Mouse (Mus musculus) erythroblast, embryonic 14.5 days (primary cell): ENCODE results near the gene Trim42. TPM values are rescaled to one million over a fixed set of nuclear protein-coding genes. Genes with fewer than 3 reads are reported as not detected.

ENCODE experiments used
- H3K27me3 ChIP-seq: 2 replicates; pipeline ENCODE4 v1.6.1; 2012; ENCODE audit warnings: inconsistent platforms; ENCODE audit not compliant: control insufficient read depth
- H3K36me3 ChIP-seq: 2 replicates; pipeline ENCODE4 v1.6.1; 2012; ENCODE audit warnings: mild to moderate bottlenecking, inconsistent platforms; ENCODE audit not compliant: control insufficient read depth
- H3K4me1 ChIP-seq: 2 replicates; pipeline ENCODE4 v1.6.1; 2012; ENCODE audit warnings: inconsistent platforms; ENCODE audit not compliant: control insufficient read depth
- H3K4me3 ChIP-seq: replicated peaks from 2 replicates; pipeline ENCODE3; 2012; ENCODE audit warnings: moderate library complexity, mild to moderate bottlenecking, inconsistent platforms
- H3K9me3 ChIP-seq: 2 replicates; pipeline ENCODE4 v1.6.1; 2012; ENCODE audit warnings: low read length, inconsistent platforms, mixed read lengths; ENCODE audit not compliant: control insufficient read depth
- GATA1 ChIP-seq: IDR thresholded peaks from 2 replicates; pipeline ENCODE4 v1.6.1; 2012; ENCODE audit warnings: low read length, inconsistent platforms, mixed read lengths
- TAL1 ChIP-seq: IDR thresholded peaks from 3 replicates; pipeline ENCODE4 v1.6.1; 2012; ENCODE audit warnings: low read length, inconsistent platforms, mixed read lengths
- polyA plus RNA-seq: library from polyadenylated mRNA; stranded (reverse); fragments of >175 nt; gene quantifications from 2 replicates; pipeline ENCODE4 v1.2.3, GENCODE M21; 2012

Trim42 gene
- polyA plus RNA-seq, 1 experiment, result not detected

DNA sequence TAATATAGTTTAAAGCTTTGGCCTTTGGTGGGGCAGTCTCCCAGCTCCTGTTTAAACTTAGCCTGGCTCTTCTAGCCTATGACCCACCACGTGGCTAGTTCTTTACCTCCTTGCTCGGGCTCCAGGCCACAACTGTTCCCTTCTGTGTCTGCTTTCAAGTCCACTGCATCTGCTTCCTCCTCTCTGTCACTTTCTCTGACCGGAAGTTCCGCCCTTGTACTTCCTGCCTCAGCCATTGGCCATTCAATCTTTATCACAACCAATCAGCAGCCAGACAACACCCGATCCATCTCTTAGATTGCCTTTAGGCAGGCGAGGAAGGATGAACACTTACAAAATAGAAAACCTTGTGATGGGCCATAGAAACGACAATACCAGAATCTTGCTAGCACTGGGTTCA lies 58.1 kb downstream of the Trim42 start:
- H3K9me3 ChIP-seq, result peaks cover 17% of the 10 kb centered on the region
- H3K36me3 ChIP-seq, result no peaks in the 10 kb centered on the region
- no peaks in the 10 kb centered on the region for H3K27me3 ChIP-seq
- TF ChIP-seq TAL1 (no peak), GATA1 (no peak)
- no peak overlapping the region for H3K4me3 ChIP-seq
- H3K4me1 ChIP-seq, result no peaks in the 10 kb centered on the region

DNA sequence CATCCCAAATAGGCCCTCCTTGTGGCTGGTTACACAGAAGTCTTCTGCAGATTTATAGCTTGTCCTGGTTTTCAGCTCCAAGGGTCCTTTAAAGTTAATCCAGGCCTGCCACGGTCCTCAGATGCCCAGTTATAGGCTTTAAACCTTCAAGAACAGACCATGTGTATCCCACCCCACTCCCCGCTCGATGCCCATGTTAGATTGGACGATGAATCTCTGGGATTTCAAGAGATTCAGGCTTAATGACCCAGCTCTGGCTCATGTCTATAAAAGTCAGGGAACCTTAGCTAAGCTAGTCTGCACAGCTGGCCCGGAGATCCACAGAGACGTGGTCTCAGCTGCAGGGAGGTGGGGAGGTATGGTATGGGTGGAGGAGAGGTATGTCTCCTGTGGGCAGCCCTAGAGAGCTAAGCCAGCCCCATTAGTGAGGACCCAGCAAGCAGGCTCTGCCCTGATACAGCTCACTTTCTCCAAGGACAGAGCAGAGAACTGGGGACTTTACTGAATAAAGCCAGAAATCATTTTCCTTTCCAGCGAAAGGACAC lies 60.2 kb downstream of the Trim42 start:
- no peaks in the 10 kb centered on the region for H3K4me1 ChIP-seq
- TF ChIP-seq GATA1 (no peak), TAL1 (no peak)
- no peak overlapping the region for H3K4me3 ChIP-seq
- H3K27me3 ChIP-seq, result no peaks in the 10 kb centered on the region
- H3K36me3 ChIP-seq, result no peaks in the 10 kb centered on the region
- H3K9me3 ChIP-seq, result peaks cover 3% of the 10 kb centered on the region; the same call in 1 of the 2 replicates

GRCm38 (mm10) chr9:97307705-97308485 lies 61.9 kb downstream of the Trim42 start:
- Histone ChIP-seq H3K9me3 (peaks cover 3% of the 10 kb centered on the region; the same call in 1 of the 2 replicates), H3K36me3 (no peaks in the 10 kb centered on the region)
- TF ChIP-seq GATA1 (no peak), TAL1 (no peak)

More at GRCm38 (mm10) chr9:97307705-97308485, 61.9 kb downstream of the Trim42 start:
- Histone ChIP-seq H3K4me1 (no peaks in the 10 kb centered on the region), H3K4me3 (no peak overlapping the region), H3K27me3 (no peaks in the 10 kb centered on the region)
